Mouse (Mus musculus): ENCODE data around the gene Krtap3-2.
A peak's percentile ranks its signal among the peaks of the same experiment; 100 is the strongest.
"Not testable (repeated sequence)": the region's sequence is repeated elsewhere in the genome, so short reads cannot be mapped to it uniquely, and the experiment has no call there.

Gene Krtap3-2

DNA sequence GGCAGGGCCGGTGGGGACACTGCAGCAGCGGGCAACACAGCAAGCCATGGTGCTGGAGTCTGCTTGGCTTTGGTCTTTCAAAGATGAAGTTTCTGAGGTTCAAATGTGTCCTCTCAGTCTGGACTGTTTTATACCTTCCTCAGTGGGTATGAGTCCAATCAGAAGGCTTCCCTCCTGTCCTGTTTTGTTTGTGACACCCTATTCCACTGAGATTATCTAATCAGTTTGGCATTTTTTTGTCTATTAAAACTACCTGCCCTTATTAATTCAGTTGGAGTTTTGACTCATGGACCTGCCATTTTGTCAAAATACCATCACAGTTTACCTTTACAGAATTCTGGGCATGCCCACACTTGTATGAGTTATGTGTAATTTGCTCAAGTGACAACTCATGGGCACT, at the start of gene Krtap3-2:
Krtap3-2 (minus strand) TSS at position 101 of the 400 bp plus-strand sequence.
- no peak for DNase-seq

DNA sequence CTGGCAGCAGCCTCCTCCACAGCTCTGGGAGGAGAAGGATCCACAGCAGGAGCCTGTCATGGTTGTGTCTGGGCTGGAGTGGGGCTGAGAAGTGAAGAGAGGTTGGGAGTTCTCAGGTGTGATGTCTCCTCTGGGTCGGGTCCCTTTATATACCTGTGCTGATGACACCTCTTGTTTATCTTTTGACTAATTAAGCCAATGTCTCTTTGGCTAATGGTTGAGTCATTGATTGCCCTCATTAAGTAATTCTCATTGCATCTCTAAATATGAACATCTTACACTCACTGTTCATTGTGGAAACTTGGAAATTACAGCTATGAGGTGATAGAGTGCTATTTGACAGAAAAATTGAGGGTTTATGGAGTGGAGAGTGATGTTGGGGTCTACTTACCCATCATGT, 46.6 kb upstream of the Krtap3-2 start, which contains the start of gene Gm11938:
Gm11938 (minus strand) TSS at position 101 of the 400 bp plus-strand sequence.
- not testable (repeated sequence) for DNase-seq

DNA sequence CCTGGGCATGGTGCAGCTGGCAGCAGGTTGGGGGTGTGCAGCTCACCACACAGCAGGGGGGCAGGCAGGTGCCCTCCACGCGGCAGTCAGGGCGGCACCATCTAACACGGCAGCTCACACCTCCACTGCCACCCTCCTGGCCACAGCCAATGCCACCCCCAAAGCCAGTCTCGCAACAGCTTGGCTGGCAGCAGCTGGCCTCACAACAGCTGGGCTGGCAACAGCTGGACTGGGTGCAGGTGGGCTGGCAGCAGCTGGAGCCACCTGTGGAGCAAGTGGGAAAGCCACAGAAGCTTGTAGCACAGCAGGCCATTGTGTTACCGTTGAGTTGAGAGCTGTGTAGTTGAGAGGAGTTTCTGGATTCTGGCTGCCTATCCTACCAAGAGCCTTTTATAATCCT, 41.1 kb upstream of the Krtap3-2 start, which contains the start of gene Krtap9-3:
Krtap9-3 (minus strand) TSS at position 364 of the 400 bp plus-strand sequence.
- DNase-seq: not testable (repeated sequence)

DNA sequence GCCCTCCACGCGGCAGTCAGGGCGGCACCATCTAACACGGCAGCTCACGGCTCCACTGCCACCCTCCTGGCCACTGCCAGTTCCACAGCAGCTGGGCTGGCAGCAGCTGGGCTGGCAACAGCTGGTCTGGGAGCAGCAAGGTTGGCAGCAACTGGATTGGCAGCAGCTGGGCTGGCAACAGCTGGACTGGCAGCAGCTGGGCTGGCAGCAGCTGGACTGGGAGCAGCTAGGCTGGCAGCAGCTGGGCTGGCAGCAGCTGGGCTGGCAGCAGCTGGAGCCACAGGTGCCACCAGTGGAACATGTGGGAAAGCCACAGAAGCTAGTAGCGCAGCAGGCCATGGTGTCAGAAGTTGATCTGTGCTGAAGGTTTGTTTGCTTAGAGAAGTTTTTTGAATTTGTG, 34.3 kb upstream of the Krtap3-2 start, which contains the start of gene Krtap1-3:
Krtap1-3 (minus strand) TSS at position 359 of the 400 bp plus-strand sequence.
- DNase-seq: no peak

DNA sequence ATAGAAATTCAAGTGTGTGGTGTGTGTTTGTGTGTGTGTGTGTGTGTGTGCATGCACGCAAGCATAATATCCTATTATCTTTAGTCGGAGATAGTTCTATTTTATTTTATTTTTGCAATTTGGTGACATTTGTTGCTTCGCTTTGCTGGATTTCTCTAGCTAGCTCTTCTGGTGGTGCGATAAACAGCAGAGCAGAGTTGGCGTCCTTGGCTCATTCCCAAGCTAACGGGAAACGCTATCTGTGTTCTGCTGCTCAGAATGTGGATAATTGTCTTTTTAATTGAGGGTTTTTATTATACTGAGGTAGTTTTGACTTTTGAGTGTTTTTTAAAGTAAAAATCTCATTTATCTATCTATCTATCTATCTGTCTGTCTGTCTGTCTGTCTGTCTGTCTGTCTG, 28.4 kb upstream of the Krtap3-2 start:
- DNase-seq: no peak

DNA sequence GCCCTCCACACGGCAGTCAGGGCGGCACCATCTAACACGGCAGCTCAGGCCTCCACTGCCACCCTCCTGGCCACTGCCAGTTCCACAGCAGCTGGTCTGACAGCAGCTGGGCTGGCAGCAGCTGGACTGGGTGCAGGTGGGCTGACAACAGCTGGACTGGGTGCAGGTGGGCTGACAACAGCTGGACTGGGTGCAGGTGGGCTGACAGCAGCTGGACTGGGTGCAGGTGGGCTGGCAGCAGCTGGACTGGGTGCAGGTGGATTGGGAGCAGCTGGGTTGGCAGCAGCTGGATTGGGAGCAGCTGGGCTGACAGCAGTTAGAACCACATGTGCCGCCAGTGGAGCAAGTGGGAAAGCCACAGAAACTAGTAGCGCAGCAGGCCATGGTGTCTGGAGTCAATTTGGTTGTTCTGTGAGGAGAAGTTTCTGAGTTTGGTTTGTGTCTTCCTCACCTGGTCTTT, 26.6 kb upstream of the Krtap3-2 start, which contains the start of gene Krtap1-4:
Krtap1-4 (minus strand) TSS at position 410 of the 460 bp plus-strand sequence.
- no peak for DNase-seq

DNA sequence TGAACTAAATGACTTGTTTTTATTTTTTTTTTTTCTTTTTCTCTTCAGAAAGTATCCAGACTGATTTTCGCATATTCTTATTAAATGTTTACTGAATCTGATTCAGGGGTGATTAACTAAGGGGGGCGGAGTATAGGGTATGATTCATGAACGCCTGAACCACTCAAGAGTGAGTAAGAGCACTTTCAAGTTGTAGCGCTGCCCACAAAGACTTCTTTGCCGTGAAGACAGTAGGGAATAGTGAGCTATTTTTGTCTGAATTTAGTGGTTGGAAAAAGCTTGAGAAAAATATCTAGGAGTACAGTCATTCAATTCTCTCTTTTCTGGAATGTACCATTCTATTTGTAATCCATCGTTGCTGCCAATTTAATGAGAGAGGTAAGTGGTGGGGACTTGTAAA, 24.9 kb upstream of the Krtap3-2 start:
- DNase-seq: no peak

DNA sequence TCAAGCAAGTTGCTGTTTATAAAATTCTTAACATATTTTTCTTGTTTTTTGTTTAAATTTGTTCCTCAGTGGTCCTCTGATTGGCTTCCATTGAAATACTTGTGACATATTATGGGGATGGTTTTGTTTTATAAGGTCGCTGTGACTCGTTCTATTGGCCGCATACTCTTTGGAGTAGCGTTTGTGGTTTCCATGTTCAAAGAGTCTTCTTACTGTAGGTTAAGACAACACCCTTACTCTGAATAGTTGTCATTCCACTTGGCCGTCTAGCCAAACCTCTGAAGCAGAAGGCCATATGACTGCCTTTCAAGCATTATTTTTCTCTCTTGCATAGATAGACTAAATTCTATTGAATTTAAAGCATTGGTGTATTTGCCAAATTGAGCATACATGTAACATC, 24.4 kb upstream of the Krtap3-2 start:
- DNase-seq: no peak

DNA sequence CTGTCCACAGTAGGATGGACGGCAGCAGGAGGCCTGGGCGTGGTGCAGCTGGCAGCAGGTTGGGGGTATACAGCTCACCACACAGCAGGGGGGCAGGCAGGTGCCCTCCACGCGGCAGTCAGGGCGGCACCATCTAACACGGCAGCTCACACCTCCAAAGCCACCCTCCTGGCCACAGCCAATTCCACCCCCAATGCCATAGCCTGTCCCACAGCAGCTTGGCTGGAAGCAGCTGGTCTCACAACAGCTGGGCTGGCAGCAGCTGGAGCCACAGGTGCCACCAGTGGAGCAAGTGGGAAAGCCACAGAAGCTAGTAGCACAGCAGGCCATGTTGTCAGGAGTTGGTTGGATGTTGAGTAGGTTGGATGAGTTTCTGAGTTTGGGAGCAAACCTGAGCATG, 24.0 kb upstream of the Krtap3-2 start, which contains the start of gene Krtap1-5:
Krtap1-5 (minus strand) TSS at position 381 of the 400 bp plus-strand sequence.
- DNase-seq: no peak

DNA sequence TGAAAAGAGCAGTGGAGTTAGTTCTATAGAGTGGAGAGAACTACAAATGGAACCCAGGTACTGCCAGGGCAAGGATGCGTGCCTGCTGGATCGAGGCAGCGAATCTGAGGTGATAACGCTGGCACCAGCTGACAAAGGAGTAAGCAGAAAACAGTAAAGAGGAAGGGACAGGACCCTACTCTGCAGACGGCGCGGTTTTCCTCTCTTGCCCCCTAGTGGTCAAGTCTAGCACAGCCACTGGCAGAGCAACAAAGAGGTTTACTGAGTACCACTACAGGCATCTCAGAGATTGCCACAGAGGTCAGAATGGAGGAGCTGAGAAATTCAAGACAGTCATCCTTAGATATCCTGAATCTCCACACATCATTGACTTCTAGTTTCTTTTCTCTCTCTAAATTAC, 17.5 kb upstream of the Krtap3-2 start:
- DNase-seq: peak; percentile 35

DNA sequence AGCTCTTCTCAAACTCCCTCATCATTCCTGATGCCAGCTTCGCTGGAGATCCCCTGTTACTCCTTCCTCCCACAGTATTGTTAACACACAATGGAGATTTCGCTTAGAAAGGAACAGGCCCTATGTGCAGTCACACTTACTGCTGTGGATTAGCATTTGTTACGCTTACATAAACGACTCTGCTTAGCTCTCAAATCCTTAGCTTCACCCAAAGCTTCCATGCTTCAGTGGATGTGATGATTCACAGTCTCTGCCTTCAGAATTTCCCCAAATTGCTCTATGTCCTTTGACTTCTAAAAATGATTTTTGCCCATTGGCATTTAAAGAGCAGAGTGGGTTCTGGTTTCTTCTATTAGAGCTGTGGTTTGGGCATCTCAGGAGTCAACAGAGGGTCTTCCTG, 16.5 kb upstream of the Krtap3-2 start:
- DNase-seq: no peak

DNA sequence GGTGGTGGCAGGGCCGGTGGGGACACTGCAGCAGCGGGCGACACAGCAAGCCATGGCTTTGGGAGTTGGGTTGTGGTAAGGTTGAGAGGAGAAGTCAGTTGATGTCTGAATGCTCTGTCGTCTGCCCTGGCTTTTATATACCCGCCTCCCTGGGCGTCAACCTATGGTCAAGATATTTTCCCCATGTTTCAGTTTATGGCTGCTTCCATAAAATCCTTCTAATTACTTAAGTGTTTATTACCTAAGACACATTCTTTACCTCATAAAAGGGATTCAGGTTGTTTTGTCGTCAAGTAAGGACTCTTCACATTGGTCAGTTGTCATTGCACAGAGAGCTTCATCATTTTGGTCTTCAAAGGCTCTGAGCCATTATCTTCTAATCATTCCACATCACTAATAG, 9.9 kb upstream of the Krtap3-2 start, which contains the start of gene Krtap3-1:
Krtap3-1 (minus strand) TSS at position 101 of the 400 bp plus-strand sequence.
- DNase-seq: no peak

DNA sequence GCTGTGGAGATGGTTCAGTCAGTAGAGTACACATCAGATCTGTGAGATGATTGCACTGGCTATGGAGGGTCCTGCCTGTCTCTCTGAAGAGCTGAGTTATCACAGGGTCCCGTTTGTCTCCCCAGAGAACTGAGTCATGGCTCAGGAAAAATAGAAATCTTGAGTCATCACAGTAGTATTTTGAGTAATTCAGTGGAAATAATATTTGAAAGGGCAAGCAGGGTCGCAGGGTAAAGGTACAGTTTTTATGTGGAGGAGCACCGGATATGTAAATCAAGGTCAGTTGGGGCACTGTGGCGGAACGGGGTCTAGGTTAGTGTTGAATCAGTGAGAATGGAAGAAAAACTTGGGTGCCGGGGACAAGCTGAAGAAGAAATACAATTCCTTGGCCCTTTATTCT, 5.9 kb upstream of the Krtap3-2 start:
- no peak for DNase-seq

DNA sequence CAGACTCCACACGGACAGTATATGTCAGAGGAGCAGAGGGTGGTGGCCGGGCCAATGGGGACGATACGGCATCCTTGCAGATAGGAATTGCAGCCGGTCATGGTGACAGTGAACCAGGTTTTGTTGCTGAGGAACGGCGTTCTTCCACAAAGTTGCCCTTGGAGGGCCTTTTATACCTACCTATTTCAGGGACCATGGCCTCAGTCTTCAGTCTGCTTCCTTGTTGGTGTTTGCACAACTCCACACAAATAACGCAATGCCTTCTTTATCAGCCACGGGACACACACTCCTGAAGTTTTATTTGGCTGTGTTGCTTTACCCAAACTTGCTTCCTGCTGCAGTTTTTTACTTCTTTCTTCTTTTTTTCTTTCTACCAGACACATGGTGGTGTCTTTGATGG, 2.7 kb upstream of the Krtap3-2 start, which contains the start of gene Gm11939:
Gm11939 (minus strand) TSS at position 101 of the 400 bp plus-strand sequence.
- no peak for DNase-seq

DNA sequence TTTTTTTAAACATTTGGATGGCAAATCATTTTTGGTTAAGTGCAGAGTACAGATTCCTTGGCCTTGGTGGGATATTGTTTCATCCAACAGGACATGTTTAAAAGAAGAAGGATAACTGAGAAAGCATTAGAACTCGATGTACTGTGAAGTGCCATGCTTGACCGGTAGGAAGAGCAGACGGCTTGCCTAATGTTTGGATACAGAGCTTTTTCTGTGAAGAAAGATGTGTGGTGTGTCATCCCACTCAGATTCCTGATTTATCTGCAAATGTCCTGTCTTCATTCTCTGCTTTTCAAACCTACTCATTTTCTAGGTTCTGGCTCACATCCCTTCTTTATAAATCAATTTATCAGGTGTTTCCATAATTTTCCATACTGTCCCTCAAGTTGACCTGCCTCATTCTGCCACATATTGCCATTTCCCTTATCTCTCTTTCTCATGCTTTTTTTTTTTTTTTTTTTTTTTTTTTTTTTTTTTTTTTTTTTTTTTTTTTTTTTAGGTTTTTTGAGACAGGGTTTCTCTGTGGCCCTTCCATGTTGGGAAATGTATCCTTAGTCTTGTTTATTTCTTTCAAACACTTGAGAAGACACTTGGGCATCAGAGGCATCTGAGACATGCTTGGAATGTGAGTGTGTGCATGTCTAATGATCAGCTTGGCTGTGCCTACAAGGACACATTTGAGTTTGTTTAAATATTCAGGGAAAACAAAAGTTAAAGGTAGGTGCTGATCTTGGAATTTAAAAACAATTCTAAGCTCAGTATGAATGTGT, 1.5 kb upstream of the Krtap3-2 start:
- no peak for DNase-seq

DNA sequence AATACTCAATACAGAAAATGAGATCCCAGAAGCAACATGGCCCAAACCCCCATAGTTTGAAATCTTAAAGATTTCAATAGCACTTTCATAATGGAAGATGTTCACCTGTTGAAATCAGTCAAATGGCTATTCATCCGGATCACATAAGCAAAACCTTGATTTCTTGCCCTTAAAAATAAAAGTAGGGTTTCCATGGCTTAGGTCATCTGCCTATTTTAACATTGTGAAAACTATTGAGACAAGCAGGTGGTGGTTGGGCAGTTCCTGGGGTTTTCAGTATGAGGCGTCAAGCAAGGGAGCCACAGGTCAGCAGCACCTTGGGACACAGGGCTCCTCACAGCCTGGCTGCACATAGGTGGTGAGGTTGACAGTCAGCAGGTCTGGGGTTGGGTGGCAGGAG, 458 bp downstream of the Krtap3-2 start:
- no peak for DNase-seq

DNA sequence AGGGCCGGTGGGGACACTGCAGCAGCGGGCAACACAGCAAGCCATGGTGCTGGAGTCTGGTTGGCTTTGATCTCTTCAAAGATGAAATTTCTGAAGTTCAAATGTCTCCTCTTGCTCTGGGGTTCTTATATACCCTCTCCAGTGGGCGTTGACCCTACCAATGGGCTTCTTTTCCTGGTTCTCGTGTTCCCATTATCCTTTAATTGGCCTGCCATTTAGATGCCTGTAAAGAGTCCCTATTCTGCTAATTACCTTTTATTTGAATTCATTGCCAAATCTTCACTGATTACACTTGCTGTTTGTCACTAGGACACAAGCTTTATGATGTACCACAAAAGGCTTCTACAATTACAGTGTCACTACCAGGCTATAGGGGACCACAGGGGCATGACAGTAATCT, 5.9 kb downstream of the Krtap3-2 start, which contains the start of gene Krtap3-3:
Krtap3-3 (minus strand) TSS at position 101 of the 400 bp plus-strand sequence.
- DNase-seq: no peak

DNA sequence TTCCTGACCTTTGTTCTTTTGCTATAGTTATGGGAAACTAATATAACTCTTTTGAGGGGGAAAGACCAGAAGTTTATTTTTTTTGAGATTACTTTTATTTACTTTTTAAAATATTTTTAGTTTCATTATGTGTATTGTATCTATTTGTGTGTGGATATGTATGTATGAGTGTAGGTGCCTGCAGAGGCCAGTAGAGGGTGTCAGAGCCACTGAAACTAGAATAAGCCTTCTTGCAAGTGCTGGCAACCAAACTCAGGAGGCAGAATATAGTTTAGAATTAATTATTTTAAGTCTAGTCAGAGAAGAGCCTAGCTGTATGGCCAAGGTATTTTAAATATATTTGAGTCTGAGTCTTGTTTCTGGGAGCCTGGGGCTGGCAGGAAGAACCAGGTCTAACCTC, 8.8 kb downstream of the Krtap3-2 start:
- no peak for DNase-seq

DNA sequence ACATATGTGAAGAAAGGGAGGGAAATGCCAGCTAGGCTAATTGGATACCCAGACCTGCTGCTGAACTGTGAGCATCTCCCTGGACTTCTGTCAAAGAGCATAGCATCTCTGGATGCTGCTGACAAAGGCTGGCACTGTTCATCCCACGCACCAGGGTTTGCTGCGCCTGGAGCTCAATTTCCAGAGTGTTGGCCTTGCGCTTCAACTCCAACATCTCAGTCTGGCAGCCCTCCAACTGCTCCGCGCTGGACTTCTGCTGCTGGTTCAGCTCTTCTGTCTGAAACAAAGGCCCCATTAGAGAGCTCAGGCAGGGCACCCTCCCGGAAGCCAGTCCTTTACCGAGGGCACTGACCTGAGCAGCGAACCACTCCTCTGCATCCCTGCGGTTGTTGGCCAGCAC, 16.9 kb downstream of the Krtap3-2 start:
- DNase-seq: peak; percentile 27

DNA sequence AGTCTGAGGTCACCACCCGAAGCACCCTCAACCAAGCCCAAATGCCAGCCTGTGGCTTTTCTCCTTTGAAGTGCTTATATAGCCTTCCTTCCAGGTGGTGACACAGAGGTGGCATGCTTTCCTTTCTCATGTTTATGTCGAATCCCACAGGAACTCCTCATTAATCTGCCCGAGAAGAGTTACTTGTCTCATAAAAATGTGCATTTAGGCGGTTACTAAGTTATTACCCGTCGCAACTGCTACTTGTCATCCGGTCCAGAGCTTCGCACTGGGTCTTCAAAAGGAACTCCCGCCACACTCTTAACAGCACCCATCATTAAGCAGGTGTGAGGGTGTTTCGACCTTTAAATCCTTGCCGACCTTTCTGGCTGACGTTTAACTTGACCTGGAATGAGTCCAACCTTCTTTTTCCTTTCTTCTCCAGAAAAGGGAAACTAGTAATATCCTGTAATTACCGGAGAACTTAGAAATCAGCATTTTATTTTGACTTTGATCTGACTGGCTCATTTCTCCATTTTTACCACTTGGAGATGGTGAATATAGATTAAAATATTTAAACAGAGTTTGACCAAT, 35.3 kb downstream of the Krtap3-2 start, which contains the start of gene Krt39:
Krt39 (minus strand) TSS at position 51 of the 573 bp plus-strand sequence.
- DNase-seq: no peak

DNA sequence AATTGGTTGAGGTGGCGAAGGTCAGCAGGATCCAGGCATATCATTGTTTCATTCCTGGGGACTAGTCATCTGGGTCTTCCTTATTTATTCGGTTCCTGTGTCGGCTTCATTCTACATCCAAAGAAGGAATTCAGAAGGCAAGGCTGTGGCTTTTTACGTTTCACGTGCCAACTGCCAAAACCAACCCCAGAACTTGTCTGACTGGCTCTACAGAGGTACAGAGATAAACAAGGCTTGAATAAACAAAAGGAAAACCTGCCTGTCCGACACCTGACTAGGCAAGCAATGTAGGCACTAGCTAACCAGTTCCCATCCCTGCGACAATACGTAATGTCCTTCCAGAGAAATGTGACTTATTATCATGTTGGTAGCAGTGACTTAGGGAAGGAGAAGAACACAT, 42.6 kb downstream of the Krtap3-2 start:
- DNase-seq: no peak

Measured in cerebellum, adult 8-10 months (tissue).